Mouse (Mus musculus) hindlimb bud, embryonic 11.5 days (tissue): ENCODE results near the gene Auts2.

Experiments used
- DNase-seq: peaks from one replicate; pipeline ENCODE4 v3.0.0-alpha.2; 2012; ENCODE audit warnings: low read depth, low spot score; ENCODE audit errors: extremely low spot score

Gene Auts2

GRCm38 (mm10) chr5:131855358-131855757 is 687.8 kb downstream of the Auts2 start:
- peak; percentile 86 for DNase-seq

- peak; percentile 73 for DNase-seq
Observed at GRCm38 (mm10) chr5:131851597-131852453, 691.3 kb downstream of the Auts2 start.

- DNase-seq = no peak
Observed at GRCm38 (mm10) chr5:131850632-131851335, 692.4 kb downstream of the Auts2 start.

GRCm38 (mm10) chr5:131849644-131850043 is 693.5 kb downstream of the Auts2 start:
- DNase-seq = no peak

DNA sequence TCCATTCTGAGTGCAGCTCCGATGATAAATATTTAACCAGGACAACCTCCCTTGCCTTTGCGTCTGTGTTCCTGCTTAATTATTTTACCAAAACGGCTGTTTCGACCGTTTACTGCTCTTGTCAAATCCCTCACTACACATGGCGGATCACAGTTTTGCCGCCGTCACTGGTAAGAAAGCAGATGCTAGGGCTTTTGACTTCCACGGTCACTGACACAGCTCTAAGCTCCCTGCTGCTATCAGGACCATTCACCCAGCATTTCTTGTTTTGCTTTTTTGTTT is 698.7 kb downstream of the Auts2 start:
- DNase-seq = no peak

- no peak for DNase-seq
Observed at GRCm38 (mm10) chr5:131843766-131844518, 699.2 kb downstream of the Auts2 start.

DNA sequence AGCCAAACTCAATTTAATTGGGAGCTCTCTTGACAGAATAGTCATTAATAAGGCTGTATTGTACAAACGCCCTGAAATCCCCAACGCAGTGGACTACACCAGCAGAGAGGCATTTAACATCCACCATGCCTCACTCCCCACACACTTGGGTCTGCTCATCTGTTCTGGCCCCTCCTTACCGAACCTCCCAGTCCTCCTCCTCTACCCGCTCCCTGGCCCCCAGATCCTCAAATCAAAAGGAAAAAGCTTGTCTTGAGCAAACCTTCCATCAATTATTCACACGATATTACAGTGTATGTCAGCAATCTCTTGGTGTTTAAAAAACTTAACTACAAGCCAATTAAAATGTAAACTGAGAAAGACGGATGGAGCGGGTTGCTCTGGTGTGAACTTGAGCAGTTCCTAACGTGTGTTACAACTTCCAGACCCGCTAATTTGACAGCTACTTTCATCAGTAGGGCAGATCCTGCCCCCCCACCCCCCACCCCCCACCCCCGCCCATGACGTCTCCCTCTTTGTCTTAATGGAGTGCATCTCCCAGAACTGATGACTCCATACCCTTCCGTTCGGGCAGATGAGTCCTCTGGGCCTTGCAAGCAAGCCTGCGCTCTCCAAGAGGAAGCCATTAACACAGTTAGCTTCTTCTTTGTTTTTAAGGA is 703.4 kb downstream of the Auts2 start:
- DNase-seq = no peak

DNA sequence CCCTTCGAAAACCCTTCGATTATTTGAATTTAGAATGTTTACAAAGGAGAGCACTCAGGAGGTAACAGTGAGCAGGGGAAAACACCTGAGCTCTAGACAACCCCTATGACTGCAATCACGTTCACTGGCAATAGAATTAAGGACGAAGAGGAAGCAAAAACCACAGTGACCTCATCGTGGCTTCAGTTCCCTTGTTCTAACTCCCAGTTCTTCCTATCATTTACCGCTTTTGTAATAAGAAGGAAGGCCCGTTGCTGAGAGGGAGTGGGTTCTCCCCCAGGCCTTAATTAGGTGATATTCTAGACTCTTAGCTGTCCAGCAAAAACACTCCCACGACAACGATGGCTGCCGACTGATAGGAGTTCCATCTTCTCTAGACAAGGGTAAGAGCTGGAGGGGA is 704.1 kb downstream of the Auts2 start:
- no peak for DNase-seq

- DNase-seq = no peak
Observed at GRCm38 (mm10) chr5:131838064-131838463, 705.1 kb downstream of the Auts2 start.

DNA sequence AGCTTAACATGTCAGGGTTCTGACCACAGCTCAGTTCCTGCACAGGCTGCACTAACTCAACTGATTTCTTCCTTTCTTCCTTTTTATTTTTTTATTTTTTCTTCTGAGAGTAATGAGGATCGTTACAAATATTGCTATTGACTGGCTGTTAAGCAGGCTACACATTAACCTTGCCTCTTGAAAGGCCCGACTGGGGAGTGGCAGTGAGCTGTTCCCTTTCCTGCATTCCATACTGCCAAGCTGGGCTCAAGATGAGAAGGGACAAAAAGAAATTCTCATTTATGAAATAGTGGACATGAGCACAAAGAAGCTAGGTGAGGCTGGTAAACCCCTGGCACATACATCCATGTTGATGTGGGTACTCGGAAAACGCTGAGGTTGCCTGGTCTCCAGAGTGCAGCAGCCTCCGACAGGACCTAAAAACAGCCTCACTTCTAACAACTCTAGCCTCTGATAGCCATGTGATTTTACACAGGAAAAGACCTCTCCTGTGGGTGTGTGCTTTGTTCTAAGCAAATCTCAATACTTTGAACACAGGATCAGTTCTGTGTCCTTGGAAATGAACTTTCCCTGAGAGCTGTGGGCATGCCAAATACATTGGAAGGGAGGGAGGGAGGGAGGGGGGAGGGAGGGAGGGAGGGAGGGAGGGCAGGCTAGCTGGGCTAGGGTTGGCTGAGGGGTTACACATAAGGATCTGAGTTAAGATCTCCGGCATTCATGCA is 707.0 kb downstream of the Auts2 start:
- no peak for DNase-seq

DNA sequence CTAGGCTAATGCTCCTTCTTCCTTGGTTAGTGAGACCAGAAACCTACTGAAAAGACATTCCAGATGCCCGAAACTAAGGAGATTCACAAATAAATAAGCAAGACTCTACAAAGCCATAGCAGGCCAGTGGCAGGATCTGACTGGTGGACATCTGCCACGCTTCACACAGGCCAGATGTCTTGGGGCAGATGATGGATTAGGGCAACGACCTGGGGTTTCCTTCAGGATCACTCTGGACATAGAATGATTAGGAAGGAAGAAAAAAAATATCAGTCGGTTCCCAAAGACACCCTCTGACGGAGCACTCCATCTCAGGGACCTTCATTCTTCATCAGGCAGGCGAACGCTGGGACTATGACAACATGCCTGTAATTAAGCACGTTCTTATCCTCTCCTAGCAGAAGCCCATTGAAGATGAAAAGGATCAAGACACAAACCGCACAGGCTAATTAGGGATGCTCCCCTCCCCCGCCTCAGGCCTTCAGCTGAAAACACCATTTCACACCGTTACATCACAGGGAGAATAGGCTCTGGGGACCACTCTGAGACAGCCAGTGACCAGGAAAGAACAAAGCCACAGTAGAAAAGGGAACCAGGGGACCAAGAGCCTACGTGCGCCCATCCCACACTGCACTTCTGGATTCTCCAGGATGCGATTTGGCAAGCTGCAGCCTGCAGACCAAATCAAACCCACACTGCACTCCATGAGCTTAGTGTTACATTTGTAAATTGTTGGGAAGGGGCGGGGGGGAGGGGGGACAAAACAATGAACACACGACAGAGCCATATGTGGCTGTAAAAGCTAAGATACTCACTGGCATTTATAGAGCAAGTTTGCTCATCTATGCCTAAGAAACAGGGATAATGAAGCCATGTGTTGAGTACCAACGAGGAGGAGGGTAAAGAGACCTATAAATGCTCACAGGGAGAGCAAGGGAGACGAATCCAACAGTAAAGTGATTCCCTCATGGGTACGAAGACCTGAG is 710.0 kb downstream of the Auts2 start:
- DNase-seq = no peak

- DNase-seq = no peak
Observed at GRCm38 (mm10) chr5:131830111-131830510, 713.0 kb downstream of the Auts2 start.

DNA sequence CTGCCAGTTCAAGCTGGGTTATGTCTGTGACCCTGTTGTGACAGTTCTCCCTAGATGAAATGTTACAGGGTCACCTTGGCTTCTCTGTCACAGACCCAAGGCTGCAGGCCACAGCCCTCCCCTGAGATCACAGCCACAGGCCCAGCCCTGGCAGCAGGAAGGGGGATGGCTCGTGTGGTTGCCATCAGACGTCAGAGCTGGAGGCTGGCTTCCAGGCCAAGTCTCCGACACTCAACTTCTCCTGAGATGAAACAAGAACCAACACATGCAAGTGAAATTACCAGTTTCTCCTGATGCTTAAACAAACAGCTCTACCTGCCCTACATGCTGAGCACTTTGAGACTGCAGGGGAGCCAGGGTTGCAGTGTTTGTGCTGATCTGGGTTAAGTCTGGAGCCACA is 713.9 kb downstream of the Auts2 start:
- DNase-seq = no peak

DNA sequence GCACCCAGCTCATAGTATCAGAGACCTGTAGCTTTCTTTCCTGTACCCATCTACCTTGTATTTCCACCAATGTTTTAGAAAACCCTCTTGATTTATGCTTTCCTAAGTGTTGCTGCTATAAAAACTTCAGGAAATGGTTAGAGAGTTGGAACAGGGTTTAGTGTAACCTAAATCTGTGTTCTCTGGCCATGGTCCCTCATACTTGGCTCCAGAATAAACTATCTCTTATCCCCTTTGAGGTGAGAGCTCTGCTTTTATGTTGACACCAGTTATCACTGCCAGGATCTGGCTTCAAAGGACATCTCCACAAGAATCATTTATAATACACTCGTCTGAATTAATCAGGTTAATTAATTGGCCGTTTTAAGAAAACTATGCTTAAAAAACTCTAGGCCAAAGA is 714.5 kb downstream of the Auts2 start:
- DNase-seq = no peak

- DNase-seq = no peak
Observed at GRCm38 (mm10) chr5:131826362-131827261, 716.5 kb downstream of the Auts2 start.

DNA sequence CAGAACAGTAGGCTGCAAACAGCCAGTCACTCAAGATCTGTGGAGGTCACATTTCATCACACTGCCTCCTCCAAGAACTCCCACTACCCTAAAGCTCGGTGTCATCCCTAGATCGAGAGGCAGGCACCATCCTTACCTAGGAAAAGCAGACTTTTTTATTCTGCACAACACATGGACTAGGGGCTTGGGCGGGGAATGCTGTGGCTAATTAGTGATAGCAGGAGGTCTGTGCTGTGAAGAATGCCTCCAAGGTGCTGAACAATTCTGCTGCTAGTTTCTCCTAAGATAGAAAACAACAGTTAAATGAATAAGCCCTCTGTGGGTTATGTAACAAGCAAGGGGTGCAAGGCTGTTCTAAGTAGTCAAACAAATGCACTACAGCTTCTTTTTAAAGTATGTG is 717.7 kb downstream of the Auts2 start:
- no peak for DNase-seq

DNA sequence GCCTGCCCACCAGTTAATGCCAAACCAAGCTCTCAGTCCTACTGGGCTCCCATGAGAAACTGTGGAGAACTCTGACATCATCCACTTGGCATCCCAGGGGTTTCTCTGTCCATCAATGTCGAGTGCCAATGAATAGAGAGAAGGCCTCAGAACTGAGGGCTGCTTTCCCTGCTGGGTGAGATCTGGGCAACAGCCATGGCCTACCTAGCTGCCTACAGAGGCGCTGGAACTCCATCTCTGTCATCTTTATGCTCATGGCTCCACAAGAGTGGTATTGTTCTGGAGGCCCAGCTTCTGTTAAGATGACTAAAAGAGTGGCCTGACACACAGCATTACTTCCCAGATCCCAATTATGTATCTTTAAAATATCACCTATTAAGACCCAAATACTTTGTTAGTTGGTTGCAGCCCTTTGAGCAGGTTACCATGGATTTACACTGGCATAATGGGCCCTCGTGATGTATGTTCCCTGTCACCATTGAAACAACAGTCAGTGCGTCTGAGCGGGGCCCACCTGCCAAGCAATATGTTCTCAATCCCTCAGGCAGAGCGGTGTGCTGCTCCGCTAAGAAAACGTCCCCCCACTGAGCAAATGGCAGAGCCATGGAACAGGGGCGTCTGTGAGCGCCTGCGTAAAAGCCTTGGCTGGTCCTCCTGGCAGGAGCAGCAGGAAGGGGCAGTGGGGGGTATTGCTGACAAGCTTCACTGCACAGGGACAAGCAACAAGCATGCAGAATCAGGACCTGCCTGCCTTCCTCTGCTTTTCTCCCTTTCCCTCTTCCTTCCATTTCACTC is 718.8 kb downstream of the Auts2 start:
- no peak for DNase-seq

DNA sequence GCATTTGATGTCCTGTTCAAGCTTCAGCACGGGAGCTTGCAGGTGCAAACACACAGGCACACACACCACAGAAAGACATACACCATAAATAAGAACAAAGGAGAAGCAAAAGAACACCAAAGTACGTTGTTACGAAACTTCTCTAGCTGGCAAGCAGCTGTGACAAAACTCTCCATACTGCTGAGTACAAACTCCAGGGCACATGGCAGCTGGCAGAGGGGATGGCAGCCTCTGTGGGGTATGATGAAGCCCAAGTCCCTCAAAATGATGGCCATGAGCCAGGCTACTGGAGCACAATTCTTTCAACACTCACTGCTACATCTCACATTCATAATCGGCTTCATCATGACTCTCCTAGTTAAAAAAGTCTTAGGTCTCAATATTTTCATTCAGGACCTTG is 721.7 kb downstream of the Auts2 start:
- no peak for DNase-seq
